Mouse (Mus musculus) liver, adult 2 months (tissue): ENCODE measurements around the gene Cetn4.

Experiments used
- CTCF ChIP-seq: fragments of 200-500 bp; IDR thresholded peaks from 2 replicates; pipeline ENCODE4 v1.5.1; 2011; ENCODE audit warnings: low read depth, low read length, control low read depth
- POLR2A ChIP-seq: fragments of 200-500 bp; IDR thresholded peaks from 2 replicates; pipeline ENCODE4 v1.6.1; 2011; ENCODE audit warnings: low read length, control low read depth; ENCODE audit not compliant: insufficient read depth; ENCODE audit errors: extremely low read depth

DNA sequence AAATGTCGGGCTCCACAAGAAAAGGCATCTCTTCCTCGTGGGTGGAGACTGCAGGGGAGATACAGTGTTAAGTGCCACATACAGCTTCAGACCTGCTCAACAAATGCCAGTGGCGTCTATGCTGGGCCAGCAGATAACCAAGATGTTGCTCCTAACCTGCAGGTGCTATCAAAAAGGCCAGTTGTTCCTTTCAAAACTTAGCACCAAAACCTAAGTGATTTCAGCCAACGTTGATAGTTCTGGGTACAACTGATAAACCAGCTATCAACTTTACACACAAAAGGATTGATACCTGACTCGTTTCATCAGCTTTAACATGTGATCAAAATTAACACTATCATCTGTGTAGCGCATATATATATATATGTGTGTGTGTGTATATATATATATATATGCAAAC, 37.8 kb downstream of the Cetn4 start:
- TF ChIP-seq CTCF (no peak), POLR2A (no peak)
